Mouse (Mus musculus) adrenal gland, adult (tissue): ENCODE data around the gene Cdh5.
A peak's percentile ranks its signal among the peaks of the same experiment; 100 is the strongest.
"Not testable (repeated sequence)": the region's sequence is repeated elsewhere in the genome, so short reads cannot be mapped to it uniquely, and the experiment has no call there.

ENCODE experiments used
- DNase-seq, 2 experiments: peaks; one replicate each; pipeline ENCODE4 v3.0.0; 2022 to 2023; ENCODE audit warnings: low spot score in 1 of 2; ENCODE audit not compliant: inconsistent age in 2 of 2

Cdh5 gene

DNA sequence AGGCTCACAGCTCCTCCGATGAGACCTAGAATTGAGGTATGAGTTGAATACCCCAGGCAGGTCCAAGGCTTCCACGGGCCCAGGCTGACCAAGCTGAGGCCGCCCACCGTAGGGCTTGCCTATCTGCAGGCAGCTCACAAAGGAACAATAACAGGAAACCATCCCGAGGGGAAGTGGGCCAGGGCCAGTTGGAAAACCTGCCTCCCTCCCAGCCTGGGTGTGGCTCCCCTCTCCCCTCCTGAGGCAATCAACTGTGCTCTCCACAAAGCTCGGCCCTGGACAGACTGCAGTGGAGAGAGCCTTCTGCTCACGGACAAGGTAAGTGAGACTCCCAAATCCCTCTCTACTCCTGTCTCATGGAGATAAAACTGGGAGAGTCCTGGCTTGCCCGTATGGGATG lies at the start of gene Cdh5:
Gene Cdh5 (plus strand): TSS at position 211 of the 400 bp plus-strand sequence.
- DNase-seq = peak; percentile 57 to 76

DNA sequence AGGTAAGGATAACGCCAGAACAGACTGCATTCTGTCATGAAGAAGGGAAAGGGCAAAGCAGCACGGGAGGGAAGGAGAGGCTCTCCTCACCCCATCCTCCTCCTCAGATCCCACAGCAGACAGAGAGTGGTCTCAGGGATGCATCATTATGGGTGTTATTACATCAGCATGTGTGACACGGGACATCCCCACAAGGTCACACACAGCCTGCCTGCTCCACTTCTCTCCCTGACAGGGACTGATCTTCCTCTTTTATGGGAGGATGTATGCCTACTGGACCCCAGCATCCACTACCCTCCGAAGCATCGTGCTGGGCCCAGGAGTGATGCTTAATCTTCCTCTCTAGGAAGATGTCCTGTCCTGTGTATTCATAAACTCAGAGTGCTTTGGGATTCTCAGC lies 41.5 kb upstream of the Cdh5 start:
- DNase-seq = no peak

DNA sequence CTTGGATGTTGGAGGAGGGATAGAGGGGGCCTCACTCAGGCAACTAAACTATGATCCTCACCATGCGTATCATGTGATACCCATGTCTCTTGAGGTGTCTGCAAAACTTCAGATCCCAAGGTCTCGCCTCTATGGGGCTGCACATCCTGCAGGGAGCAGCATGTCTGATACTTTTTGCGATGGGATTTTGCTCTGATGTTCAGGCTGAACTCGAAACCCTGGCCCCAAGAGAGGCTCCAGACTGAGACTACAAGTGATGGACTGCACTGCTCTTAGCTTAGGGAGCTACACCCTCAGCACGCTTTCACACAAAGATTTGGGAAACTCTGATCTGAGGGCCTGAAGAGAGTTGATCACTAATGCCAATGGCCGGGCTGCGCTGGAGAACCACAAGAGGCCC lies 41.0 kb upstream of the Cdh5 start:
- no peak for DNase-seq

DNA sequence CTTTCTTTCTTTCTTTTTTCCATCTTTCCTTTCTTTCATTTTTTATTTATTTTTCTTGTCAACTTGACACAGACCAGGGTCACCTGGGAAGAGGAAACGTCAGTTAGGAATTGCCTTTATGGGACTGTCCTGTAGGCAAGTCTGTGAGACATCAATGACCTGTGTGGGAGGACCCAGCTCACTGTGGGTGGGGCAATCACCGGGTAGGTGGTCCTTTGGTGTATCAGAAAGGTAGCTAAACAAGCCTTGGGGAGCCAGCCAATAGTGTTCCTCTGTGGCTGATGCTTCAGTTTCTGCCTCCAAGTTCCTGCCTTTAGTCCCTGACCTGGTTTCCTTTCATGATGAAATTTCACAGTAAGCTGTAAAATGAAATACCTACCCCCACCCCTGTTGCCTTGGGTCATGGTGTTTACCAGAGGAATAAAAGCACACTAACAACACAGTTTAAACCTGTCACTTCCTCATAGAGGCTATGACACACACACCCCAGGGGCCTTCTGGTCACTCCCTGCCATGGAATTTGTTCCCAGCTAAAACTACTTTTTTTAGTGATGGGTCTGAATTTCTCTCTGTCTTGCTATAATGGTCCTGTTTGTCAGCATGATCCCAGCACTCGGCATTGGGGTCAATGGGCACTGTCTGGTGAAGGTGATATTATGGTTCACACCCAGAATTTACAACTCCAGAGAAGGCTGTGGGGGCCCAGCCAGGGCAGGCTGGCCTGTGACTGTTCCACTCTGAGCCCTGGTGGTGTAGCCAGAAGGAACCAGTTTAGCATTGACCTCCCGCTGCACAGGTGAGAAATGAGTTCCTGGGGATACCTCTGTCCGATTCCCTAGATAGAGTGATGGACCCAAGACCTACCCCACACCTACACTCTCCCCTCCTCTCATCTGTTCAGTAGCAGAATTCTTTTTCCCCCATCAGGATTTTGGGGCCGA lies 40.1 kb upstream of the Cdh5 start:
- peak in 1 of 2 experiments; percentile 42 for DNase-seq

DNA sequence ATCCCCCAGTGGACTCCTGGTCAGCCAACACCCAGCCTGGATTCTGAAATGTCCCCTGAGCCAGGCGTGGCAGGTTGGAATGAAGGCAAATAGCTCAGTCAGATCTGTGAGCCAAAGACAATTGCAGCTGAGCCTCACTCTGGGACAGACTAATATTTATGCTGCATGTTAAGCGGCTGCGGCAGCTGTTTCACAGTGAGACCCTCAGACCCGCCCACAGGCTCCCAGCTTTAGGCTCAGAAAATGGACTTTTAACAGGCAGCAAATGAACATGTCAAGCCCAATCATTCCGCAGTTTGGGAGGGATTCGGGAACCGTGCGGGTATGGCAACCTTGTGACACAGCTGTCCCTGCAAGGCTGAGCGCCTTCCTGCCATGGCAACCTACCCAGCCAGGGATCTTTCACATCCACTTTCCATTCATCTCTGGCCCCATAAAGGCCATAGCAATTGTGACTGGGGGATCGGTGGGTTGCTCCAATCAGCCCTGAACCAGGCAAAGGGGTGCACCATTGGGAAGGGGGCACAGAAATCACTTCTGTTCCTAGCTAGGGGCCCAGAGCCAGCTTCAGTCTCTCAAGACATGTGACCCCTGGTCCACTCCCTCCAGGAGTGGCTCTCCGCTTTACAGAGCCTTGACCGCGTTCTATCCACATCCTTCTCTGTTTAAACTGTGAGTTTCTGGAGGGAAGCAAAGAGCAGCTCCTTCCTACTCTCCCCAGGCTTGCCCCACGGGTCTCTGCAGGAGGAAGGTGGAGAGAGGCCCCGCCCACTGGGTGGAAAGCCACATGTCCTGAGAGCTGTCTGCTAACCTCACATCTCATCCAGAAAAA lies 39.2 kb upstream of the Cdh5 start:
- no peak for DNase-seq

DNA sequence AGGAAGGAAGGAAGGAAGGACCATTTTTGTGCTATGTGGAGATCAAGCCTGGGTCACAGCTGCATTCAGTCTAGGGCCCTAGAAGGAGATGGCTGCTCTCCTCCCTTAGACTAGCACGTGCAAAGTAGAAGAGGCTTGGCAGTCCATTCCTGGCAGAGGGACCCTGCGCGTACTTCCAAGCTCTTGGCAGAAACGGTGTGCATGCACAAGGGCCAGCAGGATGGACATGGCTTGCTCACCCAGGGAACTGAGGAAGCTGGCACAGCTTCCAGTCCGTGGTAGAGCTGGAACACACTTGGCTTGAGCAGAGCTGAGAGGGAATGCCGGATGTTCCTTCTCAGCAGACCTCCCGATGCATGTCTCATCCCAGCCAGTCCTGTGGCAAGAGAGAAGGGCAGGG lies 36.2 kb upstream of the Cdh5 start:
- DNase-seq = no peak

DNA sequence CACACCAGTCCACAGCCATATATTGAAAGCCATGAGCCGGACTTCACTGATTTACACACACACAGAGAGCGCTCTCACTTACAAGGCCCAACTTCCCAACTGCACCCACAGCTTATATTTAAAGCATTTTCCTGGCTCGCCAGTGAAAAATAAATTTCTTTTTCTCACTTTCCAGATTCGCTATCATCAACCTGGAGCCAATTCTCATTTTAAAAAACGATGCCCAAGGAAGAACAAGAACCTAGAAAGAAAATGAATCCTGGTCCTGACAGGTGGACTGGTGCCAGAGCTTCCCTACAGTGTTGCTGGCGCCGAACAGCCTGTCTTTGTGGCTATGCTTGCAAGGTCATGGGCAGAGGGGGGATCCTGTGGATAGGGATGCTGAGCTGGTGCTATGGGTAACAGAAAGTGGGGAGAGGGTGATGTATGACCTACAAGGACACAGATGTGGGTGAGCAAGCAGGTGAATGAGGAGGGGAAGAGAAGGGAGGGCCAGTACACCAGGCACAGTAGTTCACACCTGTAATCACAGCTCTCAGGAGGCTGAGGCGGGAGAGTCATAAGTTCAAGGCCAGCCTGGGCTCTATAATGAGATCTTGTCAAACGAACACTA lies 35.4 kb upstream of the Cdh5 start:
- no peak for DNase-seq

DNA sequence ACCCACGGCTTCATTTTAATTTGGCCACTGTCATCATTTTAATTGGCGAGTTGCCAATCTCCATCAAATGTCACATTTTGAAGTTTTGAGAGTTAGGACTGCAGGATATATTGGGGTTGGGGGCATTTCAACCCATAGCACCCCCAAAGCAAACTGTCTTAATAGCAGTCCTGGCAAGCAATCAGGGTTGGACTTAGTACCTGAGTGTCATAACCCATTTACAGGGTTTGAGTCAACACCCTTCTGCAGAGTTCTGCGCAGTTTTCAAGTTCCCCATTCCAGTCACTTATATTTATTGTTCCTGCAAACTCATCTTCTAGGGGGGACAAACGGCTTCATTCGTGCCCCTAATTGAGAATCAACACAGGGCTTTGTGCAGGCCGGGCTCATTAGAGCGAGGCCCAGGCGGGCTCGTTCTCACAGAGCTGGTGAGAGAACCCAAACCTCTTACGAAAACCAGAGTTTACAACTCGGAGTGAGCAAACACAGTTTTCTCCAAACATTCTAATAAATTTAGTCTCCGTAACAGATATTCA lies 34.0 kb upstream of the Cdh5 start:
- DNase-seq = no peak

DNA sequence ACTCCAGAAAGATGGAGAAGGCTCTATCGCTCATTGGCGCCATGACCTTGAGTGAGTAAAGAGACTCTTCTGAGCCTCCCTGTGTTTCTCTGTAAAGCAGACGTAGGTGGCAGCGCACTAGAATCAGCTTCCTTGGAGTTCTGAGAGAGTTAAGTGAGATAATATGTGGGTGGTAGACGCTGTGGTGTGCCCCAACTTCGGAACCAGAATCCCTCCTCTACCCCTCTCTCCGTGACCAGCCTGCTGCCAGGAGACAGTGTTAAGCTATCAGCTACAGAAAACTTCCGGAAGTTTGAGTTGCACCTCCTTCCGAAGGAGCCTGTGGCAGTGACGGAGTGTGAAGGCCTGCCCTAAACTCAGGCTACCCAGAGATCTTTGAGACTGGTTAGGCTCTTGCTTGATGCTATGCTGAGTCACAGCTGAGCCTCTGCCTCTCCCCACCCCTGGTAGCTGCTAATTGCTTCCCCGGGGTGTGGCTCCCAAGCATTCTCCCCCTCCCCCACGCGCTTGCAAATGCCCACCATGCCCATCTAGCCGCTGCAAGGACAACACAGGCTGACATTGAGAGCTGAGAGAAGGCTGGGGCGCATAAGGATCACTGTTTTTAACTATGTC lies 32.9 kb upstream of the Cdh5 start:
- no peak for DNase-seq

DNA sequence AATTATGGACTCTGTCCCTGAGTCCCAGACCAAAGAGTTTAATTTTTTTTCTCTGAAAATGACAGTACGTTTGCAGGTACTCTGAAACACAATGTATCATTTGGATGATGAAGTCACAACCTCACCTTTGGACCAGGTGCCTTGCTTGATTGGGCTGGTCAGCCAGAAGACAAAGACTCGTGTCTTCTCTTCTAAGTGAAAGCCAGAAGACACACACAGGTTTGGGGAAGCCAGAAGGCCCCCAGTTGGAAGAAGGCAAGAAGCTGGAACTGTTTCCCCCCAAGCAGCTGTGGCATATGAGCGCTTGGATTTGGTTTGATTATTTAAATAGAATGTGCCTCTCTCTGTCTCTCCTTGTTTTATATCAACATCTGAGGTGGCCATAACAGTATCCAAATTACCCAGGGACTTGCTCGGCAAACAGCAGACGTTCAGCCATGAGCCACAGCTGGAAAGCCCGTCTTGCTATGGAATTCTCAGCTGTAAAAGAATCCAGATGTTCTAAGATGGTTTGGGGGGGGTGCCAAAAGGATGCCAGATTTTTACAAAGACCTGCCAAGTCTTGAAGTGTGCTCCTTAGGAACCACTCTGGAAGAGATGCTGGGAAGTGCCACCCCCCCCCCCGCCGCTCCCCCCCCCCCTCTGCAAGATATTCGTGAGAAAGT lies 31.1 kb upstream of the Cdh5 start:
- not testable (repeated sequence) for DNase-seq

DNA sequence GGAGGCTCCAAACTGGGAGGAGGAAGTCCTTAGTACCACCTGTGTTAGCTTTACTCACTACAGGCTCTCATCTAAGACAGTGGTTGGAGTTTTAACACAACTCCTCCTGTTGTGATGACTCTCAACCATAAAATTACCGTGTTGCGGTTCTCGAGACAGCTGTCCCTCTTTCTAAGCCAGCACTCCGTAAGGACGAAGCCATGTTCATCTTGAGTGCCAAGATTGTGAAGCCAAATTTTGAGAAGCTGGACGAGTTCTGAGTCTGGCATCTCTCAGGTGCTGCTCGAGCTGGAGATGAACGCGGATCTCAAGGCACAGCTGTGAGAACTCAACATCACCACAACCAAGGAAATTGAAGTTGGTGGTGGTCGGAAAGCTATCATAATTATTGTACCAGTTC lies 30.5 kb upstream of the Cdh5 start:
- DNase-seq = no peak

DNA sequence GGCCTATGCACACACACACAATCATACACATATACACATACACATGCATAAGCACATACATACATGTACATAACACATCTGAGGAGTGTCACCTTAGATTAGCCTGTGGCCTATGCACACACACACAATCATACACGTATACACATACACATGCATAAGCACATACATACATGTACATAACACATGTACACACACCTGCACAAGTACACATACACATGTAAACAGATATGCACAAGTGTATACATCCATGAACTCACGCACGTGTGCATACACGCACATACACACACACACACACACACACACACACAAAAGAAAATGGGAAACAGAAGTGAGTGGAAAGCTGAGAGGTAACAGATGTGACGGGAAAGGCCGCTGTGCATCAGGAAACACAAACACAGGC lies 26.3 kb upstream of the Cdh5 start:
- no peak for DNase-seq

DNA sequence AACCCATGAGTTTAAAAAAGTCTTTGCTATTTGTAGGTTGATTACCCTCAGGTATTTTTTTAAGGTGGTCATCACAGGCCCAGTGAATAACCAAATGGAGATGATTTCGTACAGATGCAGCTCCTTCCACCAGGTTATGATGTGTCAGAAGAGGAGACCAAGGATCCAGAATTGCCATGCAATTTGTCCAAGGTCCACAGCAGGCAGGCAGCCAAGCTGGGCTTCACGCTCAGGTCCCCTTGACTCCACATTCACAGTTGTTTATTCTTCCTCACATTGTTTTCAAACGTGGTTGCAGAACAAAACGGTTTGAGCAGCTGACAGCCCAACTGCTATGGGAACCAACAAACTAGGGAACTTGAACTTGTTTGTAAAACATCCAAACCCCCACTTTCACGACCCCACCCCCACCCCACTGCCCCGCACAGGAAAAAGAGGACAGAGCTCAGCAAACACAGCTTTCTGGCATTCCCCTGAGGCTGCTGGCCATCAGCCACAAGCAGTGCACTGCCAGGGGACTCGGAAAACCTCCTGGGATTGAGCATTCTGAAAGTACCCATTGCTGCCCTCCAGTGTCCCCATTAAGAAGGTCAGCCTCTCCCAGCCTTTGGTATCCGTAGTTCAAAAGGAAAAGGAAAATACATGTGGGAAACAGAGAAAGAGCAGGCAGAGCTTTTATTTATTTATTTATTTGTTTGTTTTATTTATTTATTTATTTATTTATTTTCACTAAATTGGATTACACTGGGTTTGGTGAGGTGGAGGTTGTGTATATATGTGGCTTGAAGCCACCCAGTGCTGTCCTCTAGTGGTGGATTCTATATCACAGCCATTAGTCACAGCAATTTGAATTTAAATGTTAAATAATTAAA lies 24.6 kb upstream of the Cdh5 start:
- peak; percentile 51 to 82 for DNase-seq

DNA sequence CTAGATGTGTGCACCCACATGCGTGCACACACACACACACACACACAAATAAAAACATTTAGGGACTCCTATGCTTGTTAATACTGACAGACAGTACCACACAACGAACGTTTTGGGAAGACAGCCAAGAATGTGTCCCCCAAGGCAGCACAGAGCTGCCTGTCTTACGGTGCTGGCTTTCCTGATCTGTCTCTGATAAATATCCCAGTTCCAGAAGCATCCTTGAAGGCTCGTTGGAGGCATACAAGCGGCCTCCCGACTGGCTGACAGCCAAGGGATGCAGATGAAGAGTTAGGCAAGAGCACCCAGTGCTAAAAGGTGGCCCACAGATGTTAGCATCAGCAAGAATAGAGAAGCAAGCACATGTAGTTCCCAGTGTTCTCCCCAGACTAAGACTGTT lies 23.3 kb upstream of the Cdh5 start:
- peak in 1 of 2 experiments; percentile 28 for DNase-seq

DNA sequence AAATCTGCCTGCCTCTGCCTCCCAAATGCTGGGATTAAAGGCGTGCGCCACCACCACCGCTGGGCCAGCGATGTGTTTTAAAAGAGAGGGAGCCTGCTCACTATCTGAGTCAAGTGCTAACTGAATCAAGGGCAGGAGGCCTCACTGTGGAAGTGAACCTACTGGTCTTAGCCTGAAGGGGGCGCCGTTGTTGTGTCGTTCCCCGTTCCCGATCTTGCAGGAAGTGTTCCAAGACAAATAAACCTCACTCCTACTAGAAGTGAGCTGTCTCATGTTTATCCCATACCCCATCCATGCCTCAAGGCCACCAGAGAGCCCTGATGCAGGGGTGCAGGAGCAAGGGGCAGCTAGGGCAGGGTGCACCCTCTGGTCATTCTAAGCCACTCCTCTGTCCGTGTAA lies 16.1 kb upstream of the Cdh5 start:
- peak in 1 of 2 experiments; percentile 31 for DNase-seq

DNA sequence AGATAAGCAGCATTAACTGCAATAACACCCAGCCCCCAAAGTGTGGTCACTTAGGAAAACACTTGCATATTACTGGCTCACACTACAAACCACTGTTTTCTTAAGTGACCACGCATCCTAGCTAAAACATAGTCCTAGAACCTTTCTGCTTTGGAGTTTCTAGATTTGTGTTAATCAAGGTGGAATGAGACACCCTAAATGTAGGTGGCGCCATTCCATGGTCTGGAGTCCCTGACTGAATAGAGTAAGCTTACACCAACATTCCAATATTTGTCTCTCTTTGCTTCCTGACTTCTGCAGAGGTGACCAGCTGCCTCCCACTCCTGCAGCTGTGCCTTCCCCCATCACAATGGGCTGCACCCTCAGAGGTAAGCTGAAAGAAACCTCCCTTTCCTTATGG lies 14.8 kb upstream of the Cdh5 start:
- DNase-seq = no peak

DNA sequence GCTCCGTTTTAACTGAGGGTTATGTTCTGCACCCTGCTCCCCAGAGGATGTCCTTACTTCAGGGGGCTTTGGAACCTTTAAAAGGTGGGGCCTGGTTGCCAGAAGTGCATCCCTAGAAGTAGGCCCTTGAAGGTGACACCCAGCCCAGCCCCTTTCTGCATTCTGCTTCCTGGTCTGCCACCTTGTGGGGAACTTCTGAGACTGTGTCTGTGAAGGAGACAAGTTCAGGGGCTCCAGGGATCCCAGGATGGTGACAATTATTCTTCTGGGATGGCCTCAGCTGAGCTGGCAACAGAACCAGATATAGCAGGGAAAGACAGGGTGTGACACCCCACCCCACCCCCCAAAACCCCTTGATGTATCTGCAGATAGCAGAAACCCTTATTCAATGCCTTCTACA lies 14.3 kb upstream of the Cdh5 start:
- DNase-seq = no peak

DNA sequence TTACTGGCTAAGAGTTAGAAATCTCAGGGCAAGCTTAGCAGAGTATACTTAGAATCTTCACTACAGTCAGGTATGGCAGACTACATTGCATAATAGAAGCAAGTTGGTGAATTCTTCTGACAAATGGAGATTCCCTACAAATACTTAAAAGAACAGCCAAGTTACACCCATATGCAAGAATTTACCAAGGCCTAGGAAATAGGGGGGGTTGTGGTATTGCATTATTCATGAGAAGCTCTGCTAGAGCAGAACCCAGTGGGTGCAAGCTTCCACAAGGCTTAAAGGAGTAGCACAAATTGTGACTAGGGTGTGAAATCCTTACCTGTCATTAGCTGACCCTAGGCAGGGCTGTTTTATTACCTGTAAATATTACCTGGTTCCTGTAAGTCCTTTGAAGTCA lies 13.5 kb upstream of the Cdh5 start:
- not testable (repeated sequence) for DNase-seq

DNA sequence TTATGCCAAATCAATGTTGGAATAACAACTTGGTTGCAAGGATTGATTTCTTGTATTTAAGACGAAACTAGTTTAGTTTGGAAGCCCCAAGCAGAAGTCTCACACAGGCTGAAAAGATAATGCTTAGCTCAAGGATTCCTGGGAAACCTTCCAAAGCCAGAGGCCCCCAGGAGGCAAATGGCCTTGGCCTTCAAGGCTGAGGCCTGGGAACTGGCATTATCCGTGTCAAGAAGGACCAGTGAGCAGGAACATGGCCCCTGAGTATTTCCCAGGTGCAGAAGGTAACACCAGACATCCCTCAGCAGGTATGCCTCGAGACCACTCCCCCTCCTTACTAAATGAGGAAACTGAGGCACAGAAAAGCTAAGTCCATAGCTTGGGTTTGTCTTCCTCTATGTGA lies 12.5 kb upstream of the Cdh5 start:
- DNase-seq = peak; percentile 71 to 83
